Mouse (Mus musculus) G1E (cell line): ENCODE results near the gene Actn4.

Experiments used
- CTCF ChIP-seq: IDR thresholded peaks from 2 replicates; pipeline ENCODE4 v1.5.1; 2012; ENCODE audit warnings: low read depth, low read length, inconsistent platforms, mixed read lengths
- TAL1 ChIP-seq: conservative IDR thresholded peaks from 2 replicates; pipeline ENCODE4 v1.6.1; 2012; ENCODE audit warnings: low read depth, low read length, inconsistent platforms, mixed read lengths

DNA sequence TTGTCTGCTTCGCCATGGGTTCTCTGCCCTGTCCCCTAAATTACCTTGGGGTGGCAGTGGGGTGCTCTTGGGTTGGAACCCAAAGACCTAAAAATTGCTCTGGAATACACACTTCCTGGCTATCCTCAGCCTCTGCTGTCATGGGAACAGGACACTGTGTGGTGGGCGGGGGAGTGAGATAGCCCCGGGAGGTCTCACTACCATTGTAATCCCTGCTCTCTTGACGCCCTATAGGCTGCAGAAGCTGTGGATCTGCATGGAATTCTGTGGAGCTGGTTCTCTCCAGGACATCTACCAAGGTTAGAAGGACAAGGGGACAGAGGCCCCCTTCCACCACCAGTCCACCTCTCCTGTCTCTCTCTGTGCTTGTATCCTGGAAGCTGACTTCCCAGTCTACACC is 21.7 kb upstream of the Actn4 start:
- TF ChIP-seq CTCF (no peak), TAL1 (no peak)
